Mouse (Mus musculus): ENCODE measurements around the gene Ralb. TPM values are rescaled to one million over a fixed set of nuclear protein-coding genes. Genes with fewer than 3 reads are reported as not detected.
A peak's percentile ranks its signal among the peaks of the same experiment; 100 is the strongest.

Gene Ralb
- polyA plus RNA-seq, 1 experiment from 2014 or later: 62.1 TPM

- Histone ChIP-seq H3K9ac (no peak overlapping the region), H3K27me3 (replicated peaks) (no peaks in the 10 kb centered on the region), H3K36me3 (replicated peaks) (no peaks in the 10 kb centered on the region), H3K4me1 (0 out of 2 replicates have a peak, but pooled peaks cover 4% of the 10 kb centered on the region), H3K4me2 (no peak overlapping the region), H3K27ac (no peak overlapping the region), H3K9me3 (no peaks in the 10 kb centered on the region), H3K4me3 (no peak overlapping the region)
- peak; percentile 38 for ATAC-seq (replicated peaks)
- 17% methylated on average over 10 of the region's 10 CpGs for WGBS
Observed at GRCm38 (mm10) chr1:119457993-119458605, 46.5 kb downstream of the Ralb start.

GRCm38 (mm10) chr1:119457528-119457855, 47.1 kb downstream of the Ralb start:
- no peak overlapping the region for H3K9ac ChIP-seq
- H3K27ac ChIP-seq: no peak overlapping the region
- H3K36me3 ChIP-seq (replicated peaks): no peaks in the 10 kb centered on the region
- H3K27me3 ChIP-seq (replicated peaks): no peaks in the 10 kb centered on the region
- H3K4me3 ChIP-seq: no peak overlapping the region
- H3K9me3 ChIP-seq: no peaks in the 10 kb centered on the region
- 0 out of 2 replicates have a peak, but pooled peaks cover 4% of the 10 kb centered on the region for H3K4me1 ChIP-seq
- ATAC-seq (replicated peaks): peak; percentile 48
- 65% methylated on average over 4 of the region's 5 CpGs for WGBS
- no peak overlapping the region for H3K4me2 ChIP-seq

- Histone ChIP-seq H3K4me2 (no peak overlapping the region), H3K9me3 (no peaks in the 10 kb centered on the region), H3K27me3 (replicated peaks) (no peaks in the 10 kb centered on the region), H3K4me1 (0 out of 2 replicates have a peak, but pooled peaks cover 4% of the 10 kb centered on the region), H3K36me3 (replicated peaks) (no peaks in the 10 kb centered on the region), H3K4me3 (no peak overlapping the region), H3K27ac (no peak overlapping the region), H3K9ac (no peak overlapping the region)
- peak; percentile 25 for ATAC-seq (replicated peaks)
- 54% methylated on average over 19 of the region's 19 CpGs for WGBS
Observed at GRCm38 (mm10) chr1:119456671-119457527, 47.7 kb downstream of the Ralb start.

GRCm38 (mm10) chr1:119453731-119454130, 50.9 kb downstream of the Ralb start:
- Histone ChIP-seq H3K27ac (no peak overlapping the region), H3K36me3 (replicated peaks) (no peaks in the 10 kb centered on the region), H3K4me1 (0 out of 2 replicates have a peak, but pooled peaks cover 4% of the 10 kb centered on the region), H3K4me2 (no peak overlapping the region), H3K27me3 (replicated peaks) (no peaks in the 10 kb centered on the region), H3K4me3 (no peak overlapping the region), H3K9me3 (no peaks in the 10 kb centered on the region), H3K9ac (no peak overlapping the region)
- WGBS: 53% methylated on average over 4 of the region's 4 CpGs
- ATAC-seq (replicated peaks): no peak

- no peaks in the 10 kb centered on the region for H3K36me3 ChIP-seq (replicated peaks)
- no peak for ATAC-seq (replicated peaks)
- WGBS: 53% methylated on average over 10 of the region's 10 CpGs
Observed at GRCm38 (mm10) chr1:119451417-119451816, 53.2 kb downstream of the Ralb start.

GRCm38 (mm10) chr1:119450651-119451345, 53.8 kb downstream of the Ralb start:
- Histone ChIP-seq H3K27ac (no peak overlapping the region), H3K4me1 (no peaks in the 10 kb centered on the region), H3K4me3 (no peak overlapping the region), H3K36me3 (replicated peaks) (no peaks in the 10 kb centered on the region), H3K9ac (no peak overlapping the region), H3K9me3 (no peaks in the 10 kb centered on the region), H3K4me2 (no peak overlapping the region), H3K27me3 (replicated peaks) (no peaks in the 10 kb centered on the region)
- WGBS: 84% methylated on average over 10 of the region's 10 CpGs
- ATAC-seq (replicated peaks): no peak

More at GRCm38 (mm10) chr1:119451417-119451816, 53.2 kb downstream of the Ralb start:
- no peaks in the 10 kb centered on the region for H3K4me1 ChIP-seq
- no peaks in the 10 kb centered on the region for H3K27me3 ChIP-seq (replicated peaks)
- H3K4me3 ChIP-seq: no peak overlapping the region
- H3K9me3 ChIP-seq: no peaks in the 10 kb centered on the region
- no peak overlapping the region for H3K4me2 ChIP-seq
- no peak overlapping the region for H3K9ac ChIP-seq
- no peak overlapping the region for H3K27ac ChIP-seq

GRCm38 (mm10) chr1:119446753-119447283, 57.8 kb downstream of the Ralb start:
- no peaks in the 10 kb centered on the region for H3K36me3 ChIP-seq (replicated peaks)
- WGBS: 59% methylated on average over 10 of the region's 10 CpGs

GRCm38 (mm10) chr1:119443591-119444350, 60.8 kb downstream of the Ralb start:
- H3K4me2 ChIP-seq: no peak overlapping the region
- no peaks in the 10 kb centered on the region for H3K27me3 ChIP-seq (replicated peaks)
- no peak for ATAC-seq (replicated peaks)
- H3K27ac ChIP-seq: no peak overlapping the region
- 85% methylated on average over 21 of the region's 21 CpGs for WGBS
- no peak overlapping the region for H3K4me3 ChIP-seq
- no peaks in the 10 kb centered on the region for H3K36me3 ChIP-seq (replicated peaks)
- H3K4me1 ChIP-seq: no peaks in the 10 kb centered on the region
- no peak overlapping the region for H3K9ac ChIP-seq
- no peaks in the 10 kb centered on the region for H3K9me3 ChIP-seq

More at GRCm38 (mm10) chr1:119446753-119447283, 57.8 kb downstream of the Ralb start:
- Histone ChIP-seq H3K4me1 (no peaks in the 10 kb centered on the region), H3K4me3 (no peak overlapping the region), H3K4me2 (no peak overlapping the region), H3K27me3 (replicated peaks) (no peaks in the 10 kb centered on the region), H3K9me3 (no peaks in the 10 kb centered on the region), H3K9ac (no peak overlapping the region), H3K27ac (no peak overlapping the region)
- ATAC-seq (replicated peaks): no peak

- H3K4me2 ChIP-seq: no peak overlapping the region
- H3K27me3 ChIP-seq (replicated peaks): no peaks in the 10 kb centered on the region
- ATAC-seq (replicated peaks): no peak
- H3K27ac ChIP-seq: no peak overlapping the region
- WGBS: 94% methylated on average over 9 of the region's 9 CpGs
- no peak overlapping the region for H3K9ac ChIP-seq
- H3K36me3 ChIP-seq (replicated peaks): no peaks in the 10 kb centered on the region
- H3K4me1 ChIP-seq: no peaks in the 10 kb centered on the region
- H3K9me3 ChIP-seq: no peaks in the 10 kb centered on the region
- H3K4me3 ChIP-seq: no peak overlapping the region
Observed at GRCm38 (mm10) chr1:119442901-119443300, 61.7 kb downstream of the Ralb start.

- Histone ChIP-seq H3K9me3 (no peaks in the 10 kb centered on the region), H3K27me3 (replicated peaks) (no peaks in the 10 kb centered on the region), H3K4me3 (no peak overlapping the region), H3K9ac (no peak overlapping the region), H3K27ac (no peak overlapping the region), H3K4me1 (no peaks in the 10 kb centered on the region), H3K4me2 (no peak overlapping the region), H3K36me3 (replicated peaks) (no peaks in the 10 kb centered on the region)
- ATAC-seq (replicated peaks): no peak
- 93% methylated on average over 9 of the region's 9 CpGs for WGBS
Observed at GRCm38 (mm10) chr1:119438105-119438637, 66.4 kb downstream of the Ralb start.

GRCm38 (mm10) chr1:119437401-119437800, 67.2 kb downstream of the Ralb start:
- H3K9me3 ChIP-seq: no peaks in the 10 kb centered on the region
- no peaks in the 10 kb centered on the region for H3K4me1 ChIP-seq
- 62% methylated on average over 6 of the region's 6 CpGs for WGBS
- no peak for ATAC-seq (replicated peaks)
- no peaks in the 10 kb centered on the region for H3K27me3 ChIP-seq (replicated peaks)
- H3K36me3 ChIP-seq (replicated peaks): no peaks in the 10 kb centered on the region
- H3K4me2 ChIP-seq: no peak overlapping the region
- no peak overlapping the region for H3K4me3 ChIP-seq
- H3K27ac ChIP-seq: no peak overlapping the region
- no peak overlapping the region for H3K9ac ChIP-seq
